Mouse (Mus musculus) liver, embryonic 14.5 days (tissue): Measurements from ENCODE around the gene Vmn1r3. TPM values are rescaled to one million over a fixed set of nuclear protein-coding genes. Genes with fewer than 3 reads are reported as not detected.
"Not testable (repeated sequence)": the region's sequence is repeated elsewhere in the genome, so short reads cannot be mapped to it uniquely, and the experiment has no call there.

Source experiments
- ATAC-seq: fragments of 200-750 bp; cut with Nextera tagmentation; 2 replicates; pipeline ENCODE4 v1.8.0; 2017; ENCODE audit warnings: moderate number of reproducible peaks, mild to moderate bottlenecking, moderate library complexity; ENCODE audit not compliant: insufficient read depth
- DNase-seq, 3 experiments: peaks; one replicate each; pipeline ENCODE4 v3.0.0-alpha.2; 2012 to 2013; ENCODE audit warnings: low read depth in 3 of 3, low spot score in 3 of 3
- H3K27ac ChIP-seq: fragments of 300-500 bp; sonication (generic); 2 replicates; pipeline ENCODE4 v1.5.1; 2014; ENCODE audit warnings: moderate library complexity, mild to moderate bottlenecking, control low read depth, inconsistent platforms
- H3K27me3 ChIP-seq: fragments of 300-500 bp; sonication (generic); 2 replicates; pipeline ENCODE4 v1.6.1; 2014; ENCODE audit warnings: mild to moderate bottlenecking, low read length, moderate library complexity; ENCODE audit not compliant: control insufficient read depth, insufficient read depth
- H3K36me3 ChIP-seq: fragments of 300-500 bp; sonication (generic); replicated peaks from 2 replicates; pipeline ENCODE4 v1.6.1; 2014; ENCODE audit warnings: low read depth; ENCODE audit not compliant: control insufficient read depth, insufficient read depth
- H3K4me1 ChIP-seq, 2 experiments: fragments of 200-500 bp in 1 of 2; fragments of 300-500 bp in 1 of 2; sonication (generic) in 1 of 2; replicated peaks; 2 replicates each; pipeline ENCODE4 v1.6.1; 2012 to 2014; ENCODE audit warnings: antibody characterized with exemption in 1 of 2, inconsistent platforms in 1 of 2, low read length in 1 of 2; ENCODE audit not compliant: control insufficient read depth in 2 of 2, insufficient read depth in 2 of 2
- H3K4me2 ChIP-seq: fragments of 300-500 bp; sonication (generic); 2 replicates; pipeline ENCODE4 v1.6.1; 2014; ENCODE audit warnings: low read depth, mild to moderate bottlenecking, control low read depth, moderate library complexity
- H3K4me3 ChIP-seq, 2 experiments: fragments of 200-500 bp in 1 of 2; fragments of 300-500 bp in 1 of 2; sonication (generic) in 1 of 2; 2 replicates each; pipeline ENCODE4 v1.5.1; 2012 to 2014; ENCODE audit warnings: low read depth in 2 of 2, low read length in 2 of 2, mild to moderate bottlenecking in 2 of 2, control low read depth in 1 of 2, inconsistent platforms in 1 of 2, moderate library complexity in 1 of 2; ENCODE audit not compliant: insufficient read depth in 1 of 2
- H3K9ac ChIP-seq: fragments of 300-500 bp; sonication (generic); replicated peaks from 2 replicates; pipeline ENCODE4 v1.6.1; 2014; ENCODE audit warnings: mild to moderate bottlenecking, control low read depth, moderate library complexity
- H3K9me3 ChIP-seq: fragments of 300-500 bp; sonication (generic); 2 replicates; pipeline ENCODE4 v1.6.1; 2016; ENCODE audit warnings: low read length, mixed read lengths; ENCODE audit not compliant: control insufficient read depth
- CTCF ChIP-seq: IDR thresholded peaks from 2 replicates; pipeline ENCODE4 v1.5.1; 2016; ENCODE audit warnings: antibody characterized with exemption, low read depth, control low read depth
- EP300 ChIP-seq: IDR thresholded peaks from 2 replicates; pipeline ENCODE4 v1.6.1; 2016; ENCODE audit warnings: antibody characterized with exemption, low read depth
- WGBS: fragments of 180-500 bp; shearing (Covaris S2); extraction: QIAGEN DNeasy Blood & Tissue Kit; methylation state at CpG from one replicate; pipeline ENCODE4 v1.1.7; 2014; ENCODE audit not compliant: insufficient replicate concordance; 5-methylcytosine and 5-hydroxymethylcytosine counted together
- polyA plus RNA-seq, 2 experiments: library from polyadenylated mRNA; depleted of rRNA in 1 of 2; stranded (reverse) in 1 of 2; unstranded in 1 of 2; fragments of >200 nt; fragmentation: Nextera tagmentation in 1 of 2; extraction: Ambion mirVana in 1 of 2; gene quantifications; 2 replicates each; pipeline versions ENCODE4 v1.2.1 to v1.2.3; 2012 to 2014

Gene Vmn1r3
- polyA plus RNA-seq (2012; rRNA removed) (not detected in 2 replicates), polyA plus RNA-seq (2014; fragmentation: Nextera tagmentation; extraction: Ambion mirVana) (not detected in 2 replicates)

DNA sequence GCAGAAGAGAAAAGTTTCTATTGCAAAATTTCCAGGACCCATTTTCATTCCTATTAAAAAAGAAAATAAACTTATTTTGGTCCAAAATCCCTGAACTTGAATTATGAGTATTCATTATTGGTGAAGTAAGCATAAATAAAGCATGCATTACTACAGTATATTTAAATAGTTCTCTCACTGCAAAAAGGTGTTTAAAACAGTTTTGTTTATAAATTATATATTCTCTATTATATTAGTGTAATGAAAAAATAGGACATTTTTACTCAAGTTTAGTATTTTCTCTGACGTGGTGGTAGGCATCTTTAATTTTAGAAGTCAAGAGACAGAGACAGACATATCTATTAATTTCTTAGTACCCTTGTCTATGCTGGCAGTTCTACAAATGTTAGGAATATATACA lies at the start of gene Vmn1r3:
TSS of gene Vmn1r3 (minus strand) at position 101 of the 400 bp plus-strand sequence.
- 51% methylated on average over 1 of the region's 1 CpGs for WGBS
- H3K27ac ChIP-seq, H3K27me3 ChIP-seq, H3K4me1 ChIP-seq, DNase-seq, ATAC-seq, H3K9me3 ChIP-seq, H3K4me3 ChIP-seq, H3K9ac ChIP-seq, H3K4me2 ChIP-seq, H3K36me3 ChIP-seq: not testable (repeated sequence)

GRCm38 (mm10) chr4:3232053-3232452 lies 46.9 kb upstream of the Vmn1r3 start:
- Histone ChIP-seq H3K36me3 (no peaks in the 10 kb centered on the region), H3K4me2 (no peak overlapping the region), H3K9ac (no peak overlapping the region), H3K4me3 (no peak overlapping the region), H3K4me1 (peaks cover 3% of the 10 kb centered on the region in 2 experiments; a peak in 3 of 4 replicates), H3K27me3 (no peaks in the 10 kb centered on the region), H3K9me3 (peaks cover 3% of the 10 kb centered on the region; the same call in 1 of the 2 replicates), H3K27ac (no peak overlapping the region)
- ATAC-seq (no peak), DNase-seq (no peak)
- no peak for TF ChIP-seq EP300
- no peak for TF ChIP-seq CTCF
- 53% methylated on average over 6 of the region's 6 CpGs for WGBS

- H3K27ac ChIP-seq, result no peak overlapping the region
- no peaks in the 10 kb centered on the region for H3K36me3 ChIP-seq
- no peak for DNase-seq
- no peaks in the 10 kb centered on the region for H3K27me3 ChIP-seq
- 7% methylated on average over 36 of the region's 48 CpGs for WGBS
- H3K9me3 ChIP-seq, result peaks cover 3% of the 10 kb centered on the region; the same call in 1 of the 2 replicates
- peak overlapping the region; percentile 53 for H3K9ac ChIP-seq
- H3K4me1 ChIP-seq, result peaks cover 3% of the 10 kb centered on the region in 2 experiments; a peak in 3 of 4 replicates
- H3K4me3 ChIP-seq, result peak overlapping the region; percentile 44 to 49
- TF ChIP-seq CTCF, result no peak
- ATAC-seq, result peak; percentile 74
- peak overlapping the region; percentile 73 for H3K4me2 ChIP-seq
Observed at GRCm38 (mm10) chr4:3230908-3231684, 45.9 kb upstream of the Vmn1r3 start.

GRCm38 (mm10) chr4:3229532-3229931 lies 44.4 kb upstream of the Vmn1r3 start:
- no peak for DNase-seq
- TF ChIP-seq EP300 (no peak), CTCF (no peak)
- 50% methylated on average over 4 of the region's 4 CpGs for WGBS

GRCm38 (mm10) chr4:3228476-3228875 lies 43.3 kb upstream of the Vmn1r3 start:
- Histone ChIP-seq H3K4me2 (no peak overlapping the region), H3K27ac (no peak overlapping the region), H3K9me3 (peaks cover 3% of the 10 kb centered on the region; the same call in 1 of the 2 replicates), H3K9ac (no peak overlapping the region), H3K36me3 (no peaks in the 10 kb centered on the region), H3K4me3 (no peak overlapping the region), H3K27me3 (no peaks in the 10 kb centered on the region), H3K4me1 (peaks cover 3% of the 10 kb centered on the region in 2 experiments; a peak in 3 of 4 replicates)
- TF ChIP-seq CTCF, result no peak
- no peak for TF ChIP-seq EP300
- WGBS, result 49% methylated on average over 4 of the region's 4 CpGs
- DNase-seq (no peak), ATAC-seq (0 out of 2 replicates have a peak, but pooled peaks have one; percentile 2)

More at GRCm38 (mm10) chr4:3229532-3229931, 44.4 kb upstream of the Vmn1r3 start:
- H3K27ac ChIP-seq, result no peak overlapping the region; the same call in 1 of the 2 replicates
- no peak overlapping the region for H3K9ac ChIP-seq
- no peak overlapping the region for H3K4me3 ChIP-seq
- no peaks in the 10 kb centered on the region for H3K27me3 ChIP-seq
- peaks cover 3% of the 10 kb centered on the region in 2 experiments; a peak in 3 of 4 replicates for H3K4me1 ChIP-seq
- no peak overlapping the region for H3K4me2 ChIP-seq
- H3K9me3 ChIP-seq, result peaks cover 3% of the 10 kb centered on the region; the same call in 1 of the 2 replicates
- ATAC-seq, result peak; percentile 36; the same call in 1 of the 2 replicates
- H3K36me3 ChIP-seq, result no peaks in the 10 kb centered on the region
